Mouse (Mus musculus): Measurements from ENCODE around the gene Asrgl1. TPM values are rescaled to one million over a fixed set of nuclear protein-coding genes. Genes with fewer than 3 reads are reported as not detected.
"Not testable (repeated sequence)": the region's sequence is repeated elsewhere in the genome, so short reads cannot be mapped to it uniquely, and the experiment has no call there.

Gene Asrgl1
- 1.7 and 53.4 TPM in 2 replicates for polyA plus RNA-seq (2012; ENCODE audit: insufficient read depth, low replicate concordance)

DNA sequence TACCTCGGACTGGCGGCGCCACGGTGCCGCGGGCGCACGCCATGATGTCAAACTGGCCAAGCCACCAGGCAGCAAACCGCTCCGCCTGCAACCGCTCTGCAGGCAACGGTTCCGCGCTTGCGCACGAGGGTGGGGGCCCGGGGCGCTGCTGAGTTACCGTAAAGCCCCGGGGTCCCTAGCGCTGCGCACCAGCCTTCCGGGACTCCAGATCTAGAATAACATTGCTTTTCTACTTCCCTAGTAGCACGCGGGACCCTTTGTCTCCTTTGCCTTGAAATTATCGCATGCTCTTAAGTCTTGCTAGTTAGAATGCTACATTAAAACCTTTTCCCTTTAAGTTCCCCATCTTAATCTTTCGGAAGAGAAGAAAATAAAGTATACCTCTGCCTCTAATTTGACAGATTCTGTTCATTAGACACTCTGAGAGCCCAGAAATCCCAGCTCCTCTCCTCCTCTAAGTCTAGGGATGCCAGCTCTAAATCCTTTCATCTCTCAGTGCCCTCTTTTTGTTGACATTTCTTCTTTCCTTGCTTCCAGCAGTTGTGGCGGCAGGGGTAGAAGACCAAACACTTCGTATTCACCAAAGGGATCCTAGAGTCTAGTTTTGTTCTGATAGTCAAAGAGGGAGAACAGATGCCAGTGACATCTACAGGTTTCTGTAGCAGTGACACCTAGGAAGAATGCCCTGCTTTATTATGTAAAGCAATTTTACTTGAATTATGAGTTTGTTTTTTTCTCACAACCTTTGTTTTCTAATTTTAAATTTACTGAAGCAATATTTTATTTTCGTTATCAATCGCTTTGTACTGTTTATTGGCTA is at the start of gene Asrgl1:
Gene Asrgl1, minus strand, starts transcription at position 125 of the 820 bp plus-strand sequence.
- Histone ChIP-seq H3K4me3 (replicated peaks) (peak within 1 kb of the TSS; percentile 96), H3K36me3 (replicated peaks; ENCODE audit: low read length) (peaks cover 15% of the 10 kb centered on the region), H3K27me3 (replicated peaks) (no peaks in the 10 kb centered on the region), H3K9me3 (no peaks in the 10 kb centered on the region), H3K4me1 (peaks cover 30% of the 10 kb centered on the region)
- TF ChIP-seq FLI1 (IDR thresholded peaks at IDR 0.05; ENCODE audit: low read length) (no peak), GATA1 (IDR thresholded peaks at IDR 0.05; ENCODE audit: borderline replicate concordance, low read length) (no peak)

- TF ChIP-seq GATA1 (IDR thresholded peaks at IDR 0.05; ENCODE audit: borderline replicate concordance, low read length) = no peak
- no peak for TF ChIP-seq FLI1 (IDR thresholded peaks at IDR 0.05; ENCODE audit: low read length)
- peaks cover 8% of the 10 kb centered on the region for H3K27me3 ChIP-seq (replicated peaks)
- H3K36me3 ChIP-seq (replicated peaks; ENCODE audit: low read length) = no peaks in the 10 kb centered on the region
- H3K9me3 ChIP-seq = no peaks in the 10 kb centered on the region
- no peak overlapping the region for H3K4me3 ChIP-seq (replicated peaks)
- H3K4me1 ChIP-seq = no peaks in the 10 kb centered on the region
Observed at GRCm38 (mm10) chr19:9146214-9146613, 10.8 kb upstream of the Asrgl1 start.

GRCm38 (mm10) chr19:9143639-9144125 is 8.2 kb upstream of the Asrgl1 start:
- TF ChIP-seq FLI1 (IDR thresholded peaks at IDR 0.05; ENCODE audit: low read length) = no peak
- TF ChIP-seq GATA1 (IDR thresholded peaks at IDR 0.05; ENCODE audit: borderline replicate concordance, low read length) = no peak
- peaks cover 8% of the 10 kb centered on the region for H3K27me3 ChIP-seq (replicated peaks)
- no peaks in the 10 kb centered on the region for H3K36me3 ChIP-seq (replicated peaks; ENCODE audit: low read length)
- H3K9me3 ChIP-seq = no peaks in the 10 kb centered on the region
- no peak overlapping the region for H3K4me3 ChIP-seq (replicated peaks)
- no peaks in the 10 kb centered on the region for H3K4me1 ChIP-seq

DNA sequence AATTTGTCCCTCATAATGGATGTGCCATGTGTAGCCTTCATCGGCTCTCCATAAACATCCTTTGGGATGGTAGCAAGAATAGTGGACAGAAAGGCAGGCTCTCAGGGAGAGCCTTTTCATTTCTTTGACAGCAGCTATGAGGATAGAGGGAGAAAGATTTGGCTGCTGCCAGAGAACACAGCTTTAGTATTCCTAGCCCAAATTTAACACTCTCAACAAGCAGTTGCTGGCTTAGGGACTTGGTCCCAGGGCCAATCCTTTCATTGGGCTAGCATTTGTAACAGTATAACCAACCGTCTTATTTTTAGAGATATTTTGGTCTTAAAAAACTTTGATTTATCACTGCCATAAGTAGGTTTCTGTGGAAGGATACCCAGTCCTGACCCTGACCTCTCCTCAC is 7.8 kb upstream of the Asrgl1 start:
- no peak for TF ChIP-seq FLI1 (IDR thresholded peaks at IDR 0.05; ENCODE audit: low read length)
- Histone ChIP-seq H3K4me1 (no peaks in the 10 kb centered on the region), H3K27me3 (replicated peaks) (peaks cover 8% of the 10 kb centered on the region), H3K9me3 (no peaks in the 10 kb centered on the region), H3K4me3 (replicated peaks) (no peak overlapping the region), H3K36me3 (replicated peaks; ENCODE audit: low read length) (no peaks in the 10 kb centered on the region)

GRCm38 (mm10) chr19:9140361-9140760 is 4.9 kb upstream of the Asrgl1 start:
- not testable (repeated sequence) for H3K9me3 ChIP-seq; H3K27me3 ChIP-seq (replicated peaks); H3K36me3 ChIP-seq (replicated peaks; ENCODE audit: low read length)

GRCm38 (mm10) chr19:9137159-9137558 is 1.7 kb upstream of the Asrgl1 start:
- H3K4me3 ChIP-seq (replicated peaks) = no peak overlapping the region
- H3K27me3 ChIP-seq (replicated peaks) = peaks cover under 1% of the 10 kb centered on the region
- TF ChIP-seq GATA1 (IDR thresholded peaks at IDR 0.05; ENCODE audit: borderline replicate concordance, low read length) (no peak), FLI1 (IDR thresholded peaks at IDR 0.05; ENCODE audit: low read length) (no peak)
- H3K36me3 ChIP-seq (replicated peaks; ENCODE audit: low read length) = peaks cover 7% of the 10 kb centered on the region
- H3K9me3 ChIP-seq = no peaks in the 10 kb centered on the region
- peaks cover 30% of the 10 kb centered on the region for H3K4me1 ChIP-seq

More at GRCm38 (mm10) chr19:9140361-9140760, 4.9 kb upstream of the Asrgl1 start:
- not testable (repeated sequence) for H3K4me1 ChIP-seq; H3K4me3 ChIP-seq (replicated peaks)

DNA sequence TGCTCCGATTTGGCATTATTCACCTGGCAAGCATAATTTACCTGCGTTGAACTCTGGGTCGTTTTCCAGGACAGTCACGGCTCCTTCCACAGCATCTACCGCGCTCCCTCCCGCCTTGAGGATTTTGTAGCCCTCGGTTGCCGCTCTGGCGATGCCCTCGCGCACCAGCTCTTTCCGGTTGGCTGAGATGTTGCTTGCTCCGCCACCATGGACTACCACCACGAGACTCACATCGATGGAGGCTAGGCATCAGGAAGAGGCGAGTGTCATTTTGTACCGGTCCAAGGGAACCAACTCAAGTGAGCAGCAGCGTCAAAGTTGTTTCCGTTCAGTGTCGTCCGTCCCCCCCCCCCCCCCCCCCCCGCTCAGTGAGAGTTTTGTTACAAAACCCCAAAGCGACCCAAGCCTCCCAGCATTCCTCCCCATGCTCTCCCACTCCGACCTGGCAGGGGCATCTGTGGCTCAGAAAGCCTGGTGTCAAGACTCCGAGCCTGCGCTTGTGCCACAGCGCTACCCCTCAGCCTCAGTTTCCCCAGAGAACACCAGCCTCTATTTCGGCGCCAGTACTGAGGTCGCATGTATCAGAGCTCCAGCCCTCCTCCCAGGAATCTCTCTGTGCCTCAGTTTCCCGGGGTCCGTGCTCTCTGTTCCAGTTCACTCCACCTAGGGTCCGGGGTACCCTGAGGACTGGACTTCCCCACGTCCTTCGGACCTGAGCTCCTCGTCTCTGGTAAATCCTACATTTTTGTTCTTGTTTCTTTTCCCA is 507 bp downstream of the Asrgl1 start:
- peaks cover 17% of the 10 kb centered on the region for H3K36me3 ChIP-seq (replicated peaks; ENCODE audit: low read length)
- H3K4me1 ChIP-seq = peaks cover 30% of the 10 kb centered on the region

DNA sequence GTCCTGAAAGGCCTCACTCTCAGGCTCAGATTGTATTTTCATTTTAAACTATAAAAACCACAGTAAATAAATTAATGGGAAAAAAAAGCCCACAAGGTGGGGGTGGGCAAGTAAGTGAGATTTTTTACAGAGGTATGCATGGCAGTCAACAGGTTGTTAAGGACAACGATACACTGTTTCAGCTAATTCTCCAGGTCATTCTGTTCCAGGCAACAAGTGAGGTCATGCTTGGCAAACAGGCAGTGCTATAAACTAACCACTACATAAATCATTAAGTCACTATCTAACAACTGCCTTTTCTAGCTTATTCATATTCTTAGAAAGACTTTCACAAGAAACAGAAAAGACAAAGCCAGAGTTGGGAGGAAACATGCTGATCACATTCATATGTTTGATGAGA is 5.4 kb downstream of the Asrgl1 start:
- Histone ChIP-seq H3K9me3 (no peaks in the 10 kb centered on the region), H3K27me3 (replicated peaks) (no peaks in the 10 kb centered on the region), H3K4me1 (peaks cover 25% of the 10 kb centered on the region), H3K4me3 (replicated peaks) (no peak overlapping the region), H3K36me3 (replicated peaks; ENCODE audit: low read length) (peaks cover 49% of the 10 kb centered on the region)
- TF ChIP-seq FLI1 (IDR thresholded peaks at IDR 0.05; ENCODE audit: low read length) (no peak), GATA1 (IDR thresholded peaks at IDR 0.05; ENCODE audit: borderline replicate concordance, low read length) (no peak)

More for the DNA sequence above, 507 bp downstream of the Asrgl1 start:
- Histone ChIP-seq H3K27me3 (replicated peaks) (no peaks in the 10 kb centered on the region), H3K4me3 (replicated peaks) (peak overlapping the region; percentile 96), H3K9me3 (no peaks in the 10 kb centered on the region)
- no peak for TF ChIP-seq GATA1 (IDR thresholded peaks at IDR 0.05; ENCODE audit: borderline replicate concordance, low read length)
- no peak for TF ChIP-seq FLI1 (IDR thresholded peaks at IDR 0.05; ENCODE audit: low read length)

DNA sequence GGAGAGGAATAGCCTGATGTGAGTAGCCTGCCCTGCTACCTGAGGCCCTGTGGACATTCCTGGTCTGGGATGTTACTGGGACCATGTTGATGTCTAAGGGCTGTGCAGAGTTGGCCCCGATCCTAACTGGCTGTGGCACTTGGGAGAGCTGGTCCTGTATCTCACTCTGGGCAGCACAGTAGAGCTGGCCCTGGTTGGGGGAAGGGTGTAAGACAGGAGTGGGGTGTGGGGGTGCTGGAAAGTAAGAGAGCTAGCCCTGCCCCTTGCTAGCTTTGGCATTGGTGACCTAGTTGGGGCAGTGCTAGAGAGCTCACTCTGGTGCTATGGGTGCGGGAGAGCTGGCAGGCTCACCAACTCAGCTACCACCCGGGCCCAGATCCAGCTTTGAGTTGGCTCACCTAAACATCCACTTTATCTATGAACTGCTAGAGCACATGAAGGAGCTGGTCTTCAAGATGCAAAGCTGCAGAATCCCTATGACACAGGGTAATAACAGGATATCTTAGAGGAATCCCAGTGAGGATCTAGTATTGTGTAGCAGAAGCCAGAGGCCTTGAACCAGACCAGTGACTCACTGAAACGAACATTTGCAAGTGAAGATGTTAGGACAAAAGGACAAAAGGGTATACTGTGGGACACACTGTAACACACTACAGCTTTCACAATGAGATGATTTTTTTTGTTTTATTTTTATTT is 6.8 kb downstream of the Asrgl1 start:
- Histone ChIP-seq H3K4me1 (peaks cover 13% of the 10 kb centered on the region; the same call in 1 of the 2 replicates), H3K4me3 (replicated peaks) (no peak overlapping the region), H3K36me3 (replicated peaks; ENCODE audit: low read length) (peaks cover 49% of the 10 kb centered on the region), H3K9me3 (no peaks in the 10 kb centered on the region), H3K27me3 (replicated peaks) (no peaks in the 10 kb centered on the region)
- TF ChIP-seq GATA1 (IDR thresholded peaks at IDR 0.05; ENCODE audit: borderline replicate concordance, low read length) (no peak), FLI1 (IDR thresholded peaks at IDR 0.05; ENCODE audit: low read length) (no peak)

DNA sequence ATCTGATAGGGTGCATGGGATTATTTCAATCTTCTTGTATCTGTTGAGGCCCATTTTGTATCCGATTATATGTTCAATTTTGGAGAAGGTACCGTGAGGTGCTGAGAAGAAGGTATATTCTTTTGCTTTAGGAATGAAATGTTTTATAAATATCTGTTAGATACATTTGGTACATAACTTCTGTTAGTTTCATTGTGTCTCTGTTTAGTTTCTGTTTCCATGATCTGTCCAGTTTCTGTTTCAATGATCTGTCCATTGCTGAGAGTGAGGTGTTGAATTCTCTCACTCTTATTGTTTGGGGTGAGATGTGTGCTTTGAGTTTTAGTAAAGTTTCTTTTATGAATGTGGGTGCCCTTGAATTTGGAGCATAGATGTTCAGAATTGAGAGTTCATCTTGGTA is 11.4 kb downstream of the Asrgl1 start:
- peaks cover 37% of the 10 kb centered on the region for H3K36me3 ChIP-seq (replicated peaks; ENCODE audit: low read length)
- H3K4me3 ChIP-seq (replicated peaks); H3K4me1 ChIP-seq; H3K9me3 ChIP-seq; H3K27me3 ChIP-seq (replicated peaks): not testable (repeated sequence)

All from megakaryocyte, embryonic 14.5 days (primary cell).